Mouse (Mus musculus) cortical plate, adult 2 months (tissue): ENCODE measurements around the gene Fam180a. TPM values are rescaled to one million over a fixed set of nuclear protein-coding genes. Genes with fewer than 3 reads are reported as not detected.

ENCODE experiments used
- H3K27ac ChIP-seq: fragments of 200-500 bp; 2 replicates; pipeline ENCODE4 v1.5.1; 2012; ENCODE audit warnings: low read length, control low read depth, inconsistent platforms; ENCODE audit not compliant: insufficient read depth
- H3K4me1 ChIP-seq: fragments of 200-500 bp; 2 replicates; pipeline ENCODE4 v1.6.1; 2011; ENCODE audit warnings: low read length; ENCODE audit not compliant: control insufficient read depth, insufficient read depth
- H3K4me3 ChIP-seq: fragments of 200-500 bp; 2 replicates; pipeline ENCODE4 v1.5.1; 2011; ENCODE audit warnings: mild to moderate bottlenecking, low read length, control low read depth; ENCODE audit not compliant: insufficient read depth
- CTCF ChIP-seq: fragments of 200-500 bp; IDR thresholded peaks from 2 replicates; pipeline ENCODE4 v1.5.1; 2011; ENCODE audit warnings: mild to moderate bottlenecking, control low read depth, low read length; ENCODE audit not compliant: insufficient read depth; ENCODE audit errors: extremely low read depth
- POLR2A ChIP-seq: fragments of 200-500 bp; IDR thresholded peaks from 2 replicates; pipeline ENCODE4 v1.6.1; 2011; ENCODE audit warnings: mild to moderate bottlenecking, low read length, control low read depth; ENCODE audit not compliant: insufficient read depth; ENCODE audit errors: extremely low read depth
- polyA plus RNA-seq: library from polyadenylated mRNA; depleted of rRNA; stranded (reverse); fragments of >200 nt; gene quantifications from 2 replicates; pipeline ENCODE4 v1.2.3, GENCODE M21; 2012

The Fam180a gene
- polyA plus RNA-seq, 1 experiment = 2.0 TPM

DNA sequence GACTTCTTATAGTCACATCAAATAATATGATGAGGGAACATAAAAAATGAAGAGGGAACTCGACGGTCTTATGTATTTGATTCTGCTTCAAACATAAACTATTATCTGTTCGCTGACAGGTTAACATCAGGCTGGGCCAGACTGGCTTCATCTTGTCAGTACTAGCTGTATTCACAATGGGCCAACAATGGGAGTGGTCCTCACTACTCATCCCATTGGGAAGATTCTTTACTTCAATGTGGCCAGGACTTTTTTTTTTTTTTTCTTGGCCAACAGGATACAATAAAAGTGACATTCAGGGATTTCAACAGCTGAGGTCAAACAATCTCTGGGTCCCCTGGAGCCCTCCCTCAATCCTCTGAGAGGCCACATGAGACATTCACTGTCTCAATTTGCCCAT lies 25.9 kb upstream of the Fam180a start:
- no peak overlapping the region for H3K27ac ChIP-seq
- peaks cover 2% of the 10 kb centered on the region for H3K4me1 ChIP-seq
- TF ChIP-seq CTCF (no peak), POLR2A (no peak)
- H3K4me3 ChIP-seq = no peak overlapping the region

DNA sequence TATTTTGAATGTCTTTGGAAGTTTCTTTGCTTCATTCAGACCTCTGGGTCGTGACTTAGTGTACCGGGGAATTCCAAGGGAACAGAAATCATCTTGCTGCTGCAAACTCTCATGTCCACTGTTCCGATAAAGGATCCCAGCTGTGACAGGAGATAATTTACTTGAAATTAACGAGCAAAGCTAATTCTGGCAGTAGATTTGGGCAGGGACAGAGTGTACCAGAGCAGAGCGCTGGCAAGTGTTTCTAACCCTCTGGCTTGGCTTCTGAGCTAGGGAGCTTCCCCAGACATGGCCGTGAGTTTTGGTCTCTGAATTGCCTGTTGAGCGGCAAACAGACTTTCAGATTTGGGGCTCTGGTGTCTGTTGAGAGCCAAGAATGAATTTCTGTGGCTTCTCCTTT lies 23.8 kb upstream of the Fam180a start:
- TF ChIP-seq POLR2A (no peak), CTCF (no peak)
- peaks cover 2% of the 10 kb centered on the region for H3K4me1 ChIP-seq

DNA sequence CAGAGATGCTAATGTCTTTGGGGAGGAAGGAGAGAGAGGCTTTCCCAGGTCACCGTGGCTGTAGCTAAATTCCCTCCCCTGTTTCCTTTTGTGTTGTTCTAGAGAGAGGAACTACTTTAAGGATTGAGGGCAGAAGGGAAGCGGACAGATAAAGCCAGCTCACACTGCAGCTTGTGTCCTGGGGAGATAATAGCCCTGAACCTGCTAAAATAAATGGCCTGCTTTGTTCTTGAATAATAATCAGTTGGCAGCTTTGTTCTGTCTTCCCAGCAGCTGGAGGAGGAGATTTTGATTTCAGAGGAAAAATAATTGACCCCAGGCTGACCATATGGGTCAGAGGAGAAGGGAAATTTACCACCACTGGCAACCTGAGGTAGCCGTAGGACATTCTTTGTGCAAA lies 12.7 kb upstream of the Fam180a start:
- Histone ChIP-seq H3K27ac (no peak overlapping the region), H3K4me3 (no peak overlapping the region), H3K4me1 (no peaks in the 10 kb centered on the region)
- TF ChIP-seq CTCF (no peak), POLR2A (no peak)

More for the DNA sequence above, 23.8 kb upstream of the Fam180a start:
- H3K4me3 ChIP-seq = no peak overlapping the region
- H3K27ac ChIP-seq = no peak overlapping the region

DNA sequence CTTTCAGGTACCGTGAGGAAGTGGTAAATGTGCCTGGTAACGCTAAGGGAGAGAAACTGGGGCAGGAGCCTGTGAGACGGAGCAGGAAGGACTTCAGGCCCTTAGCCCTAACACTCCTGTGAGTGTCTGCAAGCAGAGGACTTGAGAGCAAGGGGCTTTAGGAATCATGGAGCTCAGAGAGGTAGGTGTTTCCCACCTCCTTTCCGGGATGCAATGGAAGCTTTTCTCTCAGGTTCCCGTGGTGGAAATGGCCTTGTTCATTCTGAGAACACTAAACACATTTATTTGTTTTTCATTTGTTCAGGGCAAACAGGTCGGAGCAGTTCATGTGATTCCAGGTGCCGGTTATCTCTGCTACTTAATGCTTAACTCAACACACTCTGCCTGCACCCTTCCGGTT lies 11.9 kb upstream of the Fam180a start:
- H3K4me1 ChIP-seq = no peaks in the 10 kb centered on the region
- no peak for TF ChIP-seq CTCF
- no peak for TF ChIP-seq POLR2A
- H3K4me3 ChIP-seq = no peak overlapping the region
- H3K27ac ChIP-seq = no peak overlapping the region

DNA sequence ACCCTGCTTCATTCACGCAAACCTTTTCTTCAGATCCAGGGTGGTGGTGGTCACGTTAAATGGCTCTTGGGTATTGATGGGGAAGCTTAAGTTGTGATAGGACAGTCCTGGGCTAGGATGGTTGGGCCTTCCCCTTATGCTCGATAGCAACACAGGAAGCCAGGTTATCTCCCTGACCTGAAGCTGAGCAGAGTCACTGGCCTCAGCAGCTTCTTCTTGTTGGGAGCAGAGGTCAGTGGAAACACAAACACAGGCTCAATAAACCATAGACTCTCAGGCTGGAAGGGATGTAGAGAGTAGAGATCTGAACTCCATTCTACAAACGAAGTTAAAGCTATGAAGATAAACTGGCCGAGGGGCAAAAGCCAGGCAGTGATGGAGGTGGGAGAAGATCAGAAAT lies 9.5 kb upstream of the Fam180a start:
- TF ChIP-seq CTCF = no peak
- no peak for TF ChIP-seq POLR2A
- no peaks in the 10 kb centered on the region for H3K4me1 ChIP-seq
- no peak overlapping the region for H3K4me3 ChIP-seq
- no peak overlapping the region for H3K27ac ChIP-seq

DNA sequence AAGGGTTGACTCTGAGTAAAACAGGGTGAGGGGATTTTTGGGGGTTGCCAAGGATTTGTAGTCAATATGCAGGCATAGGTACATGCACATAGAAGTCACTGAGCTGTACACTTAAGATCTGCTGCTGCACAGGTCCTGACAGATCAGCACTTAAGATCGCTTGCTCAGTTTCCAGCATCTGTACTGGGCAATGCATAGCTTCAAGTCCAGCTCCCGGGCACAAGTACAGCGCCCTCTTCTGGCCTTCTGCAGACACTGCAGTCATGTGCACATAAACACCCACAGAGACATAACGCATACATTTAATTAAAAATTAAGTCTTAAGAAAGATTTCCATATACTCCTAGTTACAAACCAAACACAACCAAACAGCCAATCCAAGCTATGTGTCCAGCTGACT lies 8.3 kb upstream of the Fam180a start:
- H3K4me1 ChIP-seq = no peaks in the 10 kb centered on the region

DNA sequence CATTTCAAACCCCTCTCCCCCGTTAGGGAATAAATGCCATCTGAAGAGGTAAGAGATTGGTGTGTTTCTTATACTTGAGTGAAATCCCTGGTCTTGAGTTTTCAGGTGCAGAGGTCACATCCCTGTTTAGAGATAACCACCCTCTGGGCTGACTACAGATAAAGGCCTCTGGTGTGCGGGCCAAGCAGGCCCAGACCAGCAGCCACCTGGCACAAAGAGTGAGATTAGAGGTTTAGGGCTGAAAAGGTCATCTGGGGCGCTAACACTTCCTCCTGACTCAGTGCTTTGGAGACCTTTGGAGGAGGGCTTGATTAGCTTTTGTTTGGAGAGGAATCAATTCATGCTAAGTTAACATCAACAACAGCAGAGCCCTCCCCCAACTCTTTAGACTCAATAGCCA lies 7.7 kb upstream of the Fam180a start:
- TF ChIP-seq POLR2A = no peak
- no peak for TF ChIP-seq CTCF
- no peak overlapping the region for H3K4me3 ChIP-seq
- H3K4me1 ChIP-seq = no peaks in the 10 kb centered on the region
- no peak overlapping the region for H3K27ac ChIP-seq

More for the DNA sequence above, 8.3 kb upstream of the Fam180a start:
- H3K4me3 ChIP-seq = no peak overlapping the region
- TF ChIP-seq CTCF (no peak), POLR2A (no peak)
- H3K27ac ChIP-seq = no peak overlapping the region

DNA sequence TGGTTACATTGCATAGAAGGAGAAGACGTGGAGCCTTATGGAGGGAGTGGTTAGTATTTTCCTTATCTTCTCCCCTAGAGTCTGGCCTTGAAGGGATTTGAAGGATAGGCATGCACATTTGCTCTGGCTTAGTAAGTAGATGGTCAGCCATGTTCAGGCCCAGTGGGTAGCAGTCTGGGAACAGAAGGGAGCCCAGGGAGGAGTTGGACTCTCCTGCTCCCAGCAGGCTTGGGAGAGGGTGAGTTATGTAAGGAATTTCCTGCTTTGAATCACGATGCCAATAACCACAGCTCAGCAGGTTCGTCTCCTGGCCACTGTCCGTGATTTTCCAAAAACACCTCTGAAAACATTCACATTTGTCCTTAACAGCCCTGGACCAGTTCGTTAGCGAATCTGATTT lies 4.9 kb upstream of the Fam180a start:
- H3K4me1 ChIP-seq = no peaks in the 10 kb centered on the region; the same call in 1 of the 2 replicates
- no peak overlapping the region for H3K27ac ChIP-seq
- no peak for TF ChIP-seq POLR2A
- TF ChIP-seq CTCF = no peak
- no peak overlapping the region for H3K4me3 ChIP-seq

DNA sequence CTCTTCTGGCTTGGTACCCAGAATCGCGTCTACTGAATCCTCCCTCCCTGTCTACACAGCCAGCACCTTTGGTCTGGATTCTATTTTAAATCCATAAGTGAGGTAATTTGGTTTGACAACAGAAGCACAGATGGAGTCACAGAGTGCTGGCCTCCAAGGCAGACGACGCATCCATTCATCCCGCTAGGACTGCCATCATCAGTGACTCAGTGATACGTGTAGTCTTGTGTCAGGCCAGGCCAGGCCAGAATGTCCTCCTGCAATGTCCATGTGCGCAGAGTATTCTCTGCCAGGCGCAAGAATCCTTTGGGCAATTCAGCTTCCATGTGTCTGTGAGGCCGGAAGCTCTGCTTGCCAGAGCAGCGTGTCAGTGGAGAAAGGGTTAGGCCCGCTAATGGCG lies 4.0 kb upstream of the Fam180a start:
- no peak for TF ChIP-seq CTCF
- no peak for TF ChIP-seq POLR2A
- Histone ChIP-seq H3K4me3 (no peak overlapping the region), H3K4me1 (no peaks in the 10 kb centered on the region; the same call in 1 of the 2 replicates), H3K27ac (no peak overlapping the region)

DNA sequence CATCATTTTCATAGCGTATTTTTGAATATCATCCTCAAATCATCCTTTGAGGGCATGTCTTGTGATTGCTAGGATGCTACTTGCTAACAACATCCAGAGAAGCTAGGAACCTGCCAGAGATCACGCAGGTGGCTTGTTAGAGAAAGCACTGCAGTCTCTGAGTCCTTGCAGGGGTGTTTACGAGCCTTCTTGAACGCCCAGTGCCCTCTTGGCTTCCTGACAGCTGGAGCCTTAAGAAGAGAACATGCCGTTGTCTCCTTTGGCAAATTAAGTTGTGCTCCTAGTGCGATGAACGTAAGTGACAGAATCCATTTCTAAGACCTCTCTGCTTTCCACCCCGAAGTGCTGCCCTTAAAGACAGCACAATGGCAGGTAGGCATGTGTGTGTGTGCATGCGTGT lies 1.6 kb downstream of the Fam180a start:
- TF ChIP-seq CTCF (no peak), POLR2A (no peak)
- Histone ChIP-seq H3K4me1 (no peaks in the 10 kb centered on the region; the same call in 1 of the 2 replicates), H3K4me3 (no peak overlapping the region), H3K27ac (no peak overlapping the region)
